Mouse (Mus musculus) stomach, embryonic 15.5 days (tissue): ENCODE results near the gene Aqp11. TPM values are rescaled to one million over a fixed set of nuclear protein-coding genes. Genes with fewer than 3 reads are reported as not detected.

Experiments
- ATAC-seq: fragments of 200-750 bp; cut with Nextera tagmentation; 2 replicates; pipeline ENCODE4 v1.8.0; 2017; ENCODE audit warnings: low read depth, moderate number of reproducible peaks, moderate TSS enrichment; ENCODE audit not compliant: insufficient read depth, low FRiP score
- H3K27ac ChIP-seq: fragments of 300-500 bp; sonication (generic); 2 replicates; pipeline ENCODE4 v1.5.1; 2015; ENCODE audit warnings: mild to moderate bottlenecking, inconsistent platforms
- H3K27me3 ChIP-seq: fragments of 300-500 bp; sonication (generic); replicated peaks from 2 replicates; pipeline ENCODE4 v1.6.1; 2015; ENCODE audit warnings: inconsistent platforms
- H3K36me3 ChIP-seq: fragments of 300-500 bp; sonication (generic); 2 replicates; pipeline ENCODE4 v1.6.1; 2015; ENCODE audit warnings: inconsistent platforms
- H3K4me1 ChIP-seq: fragments of 300-500 bp; sonication (generic); 2 replicates; pipeline ENCODE4 v1.6.1; 2015; ENCODE audit warnings: inconsistent platforms
- H3K4me2 ChIP-seq: fragments of 300-500 bp; sonication (generic); 2 replicates; pipeline ENCODE4 v1.6.1; 2015; ENCODE audit warnings: mild to moderate bottlenecking, inconsistent platforms
- H3K4me3 ChIP-seq: fragments of 300-500 bp; sonication (generic); replicated peaks from 2 replicates; pipeline ENCODE4 v1.5.1; 2015; ENCODE audit warnings: inconsistent platforms
- H3K9ac ChIP-seq: fragments of 300-500 bp; sonication (generic); 2 replicates; pipeline ENCODE4 v1.6.1; 2015; ENCODE audit warnings: inconsistent platforms
- H3K9me3 ChIP-seq: fragments of 300-500 bp; sonication (generic); 2 replicates; pipeline ENCODE4 v1.6.1; 2016; ENCODE audit warnings: inconsistent platforms
- WGBS: fragments of 180-500 bp; shearing (Covaris S2); methylation state at CpG from one replicate; pipeline ENCODE4 v1.1.7; 2015; 5-methylcytosine and 5-hydroxymethylcytosine counted together
- polyA plus RNA-seq: library from polyadenylated mRNA; unstranded; fragments of >200 nt; fragmentation: Nextera tagmentation; extraction: Ambion mirVana; gene quantifications from 2 replicates; pipeline ENCODE4 v1.2.1, GENCODE M21; 2015

Gene Aqp11
- polyA plus RNA-seq, 1 experiment from 2014 or later = 19.0 TPM

GRCm38 (mm10) chr7:97741756-97742291 lies 3.7 kb upstream of the Aqp11 start:
- Histone ChIP-seq H3K4me2 (no peak overlapping the region), H3K27ac (no peak overlapping the region)
- 30% methylated on average over 1 of the region's 1 CpGs for WGBS

GRCm38 (mm10) chr7:97740948-97741347 lies 2.9 kb upstream of the Aqp11 start:
- Histone ChIP-seq H3K36me3 (no peaks in the 10 kb centered on the region), H3K4me3 (no peak overlapping the region), H3K9ac (no peak overlapping the region), H3K27ac (no peak overlapping the region), H3K9me3 (no peaks in the 10 kb centered on the region), H3K4me2 (no peak overlapping the region), H3K27me3 (no peaks in the 10 kb centered on the region), H3K4me1 (no peaks in the 10 kb centered on the region)
- no peak; the same call in 1 of the 2 replicates for ATAC-seq
- 50% methylated on average over 10 of the region's 10 CpGs for WGBS

More at GRCm38 (mm10) chr7:97741756-97742291, 3.7 kb upstream of the Aqp11 start:
- Histone ChIP-seq H3K27me3 (no peaks in the 10 kb centered on the region), H3K9ac (no peak overlapping the region), H3K4me3 (no peak overlapping the region), H3K36me3 (no peaks in the 10 kb centered on the region), H3K9me3 (no peaks in the 10 kb centered on the region), H3K4me1 (no peaks in the 10 kb centered on the region)
- no peak for ATAC-seq

GRCm38 (mm10) chr7:97737256-97737637 lies 842 bp downstream of the Aqp11 start:
- Histone ChIP-seq H3K27ac (no peak overlapping the region), H3K9ac (peak overlapping the region; percentile 43), H3K4me2 (peak overlapping the region; percentile 84), H3K27me3 (no peaks in the 10 kb centered on the region), H3K4me3 (peak overlapping the region; percentile 67), H3K9me3 (no peaks in the 10 kb centered on the region), H3K4me1 (no peaks in the 10 kb centered on the region), H3K36me3 (no peaks in the 10 kb centered on the region)
- ATAC-seq = peak; percentile 1; the same call in 1 of the 2 replicates
- WGBS = 6% methylated on average over 12 of the region's 12 CpGs

GRCm38 (mm10) chr7:97735886-97736420 lies 2.1 kb downstream of the Aqp11 start:
- H3K9me3 ChIP-seq = no peaks in the 10 kb centered on the region
- no peak overlapping the region for H3K9ac ChIP-seq
- H3K4me2 ChIP-seq = 0 out of 2 replicates have a peak overlapping the region, but pooled peaks have one; percentile 11
- 55% methylated on average over 4 of the region's 4 CpGs for WGBS
- no peaks in the 10 kb centered on the region for H3K36me3 ChIP-seq
- ATAC-seq = no peak
- no peaks in the 10 kb centered on the region for H3K27me3 ChIP-seq
- no peak overlapping the region for H3K4me3 ChIP-seq
- no peaks in the 10 kb centered on the region for H3K4me1 ChIP-seq
- no peak overlapping the region for H3K27ac ChIP-seq

- no peak overlapping the region for H3K9ac ChIP-seq
- no peaks in the 10 kb centered on the region for H3K9me3 ChIP-seq
- no peaks in the 10 kb centered on the region for H3K36me3 ChIP-seq
- H3K4me2 ChIP-seq = no peak overlapping the region
- ATAC-seq = no peak
- 78% methylated on average over 8 of the region's 8 CpGs for WGBS
- H3K27ac ChIP-seq = no peak overlapping the region
- H3K4me3 ChIP-seq = no peak overlapping the region
- H3K4me1 ChIP-seq = no peaks in the 10 kb centered on the region
- H3K27me3 ChIP-seq = no peaks in the 10 kb centered on the region
Measured at GRCm38 (mm10) chr7:97735021-97735420, 3.1 kb downstream of the Aqp11 start.

GRCm38 (mm10) chr7:97733606-97734005 lies 4.5 kb downstream of the Aqp11 start:
- Histone ChIP-seq H3K9ac (no peak overlapping the region), H3K4me3 (no peak overlapping the region), H3K4me1 (no peaks in the 10 kb centered on the region), H3K27me3 (no peaks in the 10 kb centered on the region), H3K4me2 (no peak overlapping the region), H3K36me3 (no peaks in the 10 kb centered on the region), H3K9me3 (no peaks in the 10 kb centered on the region), H3K27ac (no peak overlapping the region)
- ATAC-seq = no peak
- 78% methylated on average over 5 of the region's 5 CpGs for WGBS

- Histone ChIP-seq H3K4me2 (no peak overlapping the region), H3K27me3 (no peaks in the 10 kb centered on the region), H3K9me3 (no peaks in the 10 kb centered on the region), H3K9ac (no peak overlapping the region), H3K27ac (no peak overlapping the region), H3K4me1 (no peaks in the 10 kb centered on the region), H3K36me3 (no peaks in the 10 kb centered on the region; the same call in 1 of the 2 replicates), H3K4me3 (no peak overlapping the region)
- 76% methylated on average over 3 of the region's 3 CpGs for WGBS
- no peak for ATAC-seq
Measured at GRCm38 (mm10) chr7:97730427-97730826, 7.7 kb downstream of the Aqp11 start.

GRCm38 (mm10) chr7:97728666-97729614 lies 9.1 kb downstream of the Aqp11 start:
- WGBS = 74% methylated on average over 14 of the region's 14 CpGs
- no peaks in the 10 kb centered on the region for H3K4me1 ChIP-seq
- H3K27ac ChIP-seq = no peak overlapping the region
- H3K9me3 ChIP-seq = no peaks in the 10 kb centered on the region
- no peaks in the 10 kb centered on the region; the same call in 1 of the 2 replicates for H3K36me3 ChIP-seq
- H3K27me3 ChIP-seq = no peaks in the 10 kb centered on the region
- H3K4me2 ChIP-seq = no peak overlapping the region
- ATAC-seq = no peak
- no peak overlapping the region for H3K9ac ChIP-seq
- no peak overlapping the region for H3K4me3 ChIP-seq

- Histone ChIP-seq H3K9me3 (no peaks in the 10 kb centered on the region), H3K36me3 (no peaks in the 10 kb centered on the region; the same call in 1 of the 2 replicates), H3K27me3 (no peaks in the 10 kb centered on the region), H3K4me3 (no peak overlapping the region), H3K9ac (no peak overlapping the region), H3K4me2 (no peak overlapping the region), H3K27ac (no peak overlapping the region), H3K4me1 (no peaks in the 10 kb centered on the region)
- WGBS = 76% methylated on average over 7 of the region's 7 CpGs
- no peak for ATAC-seq
Measured at GRCm38 (mm10) chr7:97726778-97727177, 11.3 kb downstream of the Aqp11 start.

- no peak overlapping the region for H3K9ac ChIP-seq
- no peaks in the 10 kb centered on the region for H3K27me3 ChIP-seq
- no peaks in the 10 kb centered on the region for H3K9me3 ChIP-seq
- peaks cover 1% of the 10 kb centered on the region for H3K36me3 ChIP-seq
- H3K4me3 ChIP-seq = no peak overlapping the region
- no peak overlapping the region for H3K27ac ChIP-seq
- H3K4me2 ChIP-seq = no peak overlapping the region
- no peaks in the 10 kb centered on the region for H3K4me1 ChIP-seq
- no peak for ATAC-seq
- 83% methylated on average over 7 of the region's 7 CpGs for WGBS
Measured at GRCm38 (mm10) chr7:97726080-97726479, 12.0 kb downstream of the Aqp11 start.

- 95% methylated on average over 6 of the region's 6 CpGs for WGBS
- Histone ChIP-seq H3K9ac (no peak overlapping the region), H3K9me3 (no peaks in the 10 kb centered on the region), H3K27ac (no peak overlapping the region), H3K27me3 (no peaks in the 10 kb centered on the region), H3K36me3 (peaks cover 8% of the 10 kb centered on the region), H3K4me2 (no peak overlapping the region), H3K4me3 (no peak overlapping the region), H3K4me1 (no peaks in the 10 kb centered on the region)
- ATAC-seq = no peak
Measured at GRCm38 (mm10) chr7:97725401-97725800, 12.7 kb downstream of the Aqp11 start.
